Mouse (Mus musculus) left cerebral cortex, adult 8-10 months (tissue): Measurements from ENCODE around the gene Vamp1. TPM values are rescaled to one million over a fixed set of nuclear protein-coding genes. Genes with fewer than 3 reads are reported as not detected.

Experiments used
- DNase-seq, 2 experiments: peaks; one replicate each; pipeline ENCODE4 v3.0.0; 2022; ENCODE audit warnings: low spot score in 2 of 2
- microRNA-seq, 2 experiments: library from miRNA; unstranded; fragments of <30 nt; microRNA quantifications; one replicate each; pipeline ENCODE4 v1.2.0; 2022
- total RNA-seq, 4 experiments: library from RNA; stranded (reverse); gene quantifications; 2 replicates each; pipeline ENCODE4 v1.2.4; 2022

Vamp1 gene
- total RNA-seq, 4 experiments from 2014 or later = 127 to 156 (median 131) TPM

DNA sequence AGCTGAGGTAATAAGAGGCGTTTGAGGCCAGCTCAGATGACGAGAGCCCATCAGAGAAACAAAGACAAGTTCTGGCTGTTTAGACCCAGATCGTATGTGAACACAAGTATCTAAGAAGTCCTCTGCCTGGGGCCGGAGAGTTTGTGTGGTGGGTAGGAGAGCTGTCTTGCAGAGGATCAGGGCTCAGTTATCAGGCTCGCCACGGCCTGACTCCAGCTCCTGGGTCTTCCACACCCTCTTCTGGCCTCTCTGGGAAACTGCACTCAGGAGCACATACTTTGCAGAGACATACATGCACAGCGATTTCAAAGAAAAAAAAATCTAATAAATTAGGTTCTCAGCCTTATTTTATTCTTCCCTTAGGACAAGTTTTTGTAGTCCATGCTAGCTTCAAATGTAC is 69.4 kb downstream of the Vamp1 start:
- DNase-seq = no peak

DNA sequence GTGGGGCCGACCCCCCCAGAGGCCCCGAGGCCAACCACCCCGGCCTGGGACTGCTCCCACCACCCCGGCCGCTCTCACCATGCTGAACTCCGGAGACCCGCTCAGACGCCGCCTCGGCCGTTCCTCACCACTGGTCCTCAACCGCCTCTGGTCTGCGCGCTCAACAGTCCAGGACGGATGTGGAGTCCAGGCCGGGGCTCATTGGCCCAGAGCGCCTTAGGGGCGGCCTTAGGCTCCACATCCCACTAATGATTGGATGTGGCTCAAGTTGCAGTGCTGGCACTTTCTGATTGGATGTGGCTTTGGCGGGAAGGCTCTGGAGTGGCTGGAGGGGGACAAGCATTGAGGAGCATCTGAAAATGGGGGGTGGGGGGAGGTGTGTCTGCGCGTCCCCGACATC is 70.5 kb downstream of the Vamp1 start, which contains the start of gene Tuba3a:
Gene Tuba3a (minus strand): TSS at position 153 of the 400 bp plus-strand sequence.
- no peak for DNase-seq

DNA sequence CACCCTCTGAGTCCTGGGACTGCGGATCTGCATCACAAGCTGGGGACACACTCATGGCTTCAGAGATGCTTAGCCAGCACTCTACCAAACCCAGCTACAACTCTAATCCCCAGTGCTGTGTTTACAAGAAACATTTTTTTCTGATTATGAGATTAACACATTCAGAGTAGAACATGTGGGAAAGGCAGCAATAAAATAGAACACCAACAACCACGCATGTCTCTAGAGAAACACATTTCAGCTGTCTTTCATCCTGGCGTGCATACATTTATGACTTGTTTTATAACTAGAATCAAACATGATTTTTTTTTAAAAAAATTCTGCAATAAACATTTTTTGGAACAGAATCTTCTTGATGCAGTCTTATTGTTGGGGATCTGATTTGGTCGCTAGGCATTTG is 71.6 kb downstream of the Vamp1 start:
- no peak for DNase-seq

DNA sequence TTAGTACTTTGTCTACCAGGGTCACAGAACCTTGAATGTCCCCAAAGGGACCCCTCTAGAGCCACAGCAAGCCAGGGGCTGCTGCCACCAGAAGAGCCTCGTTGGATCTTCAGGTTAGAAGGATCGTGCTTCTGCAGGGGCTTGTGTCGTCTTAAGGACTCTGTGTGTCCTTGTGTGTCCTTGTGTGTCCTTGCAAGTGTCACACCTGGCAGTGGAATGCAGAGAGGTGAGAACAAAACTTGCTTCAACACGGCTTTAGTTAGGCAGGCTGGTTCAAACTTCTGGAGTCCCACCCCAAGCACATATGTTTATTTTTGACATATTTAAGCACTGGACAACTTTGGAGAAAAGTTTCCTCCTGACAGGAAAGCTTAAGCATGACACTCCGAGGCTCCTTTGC is 73.4 kb downstream of the Vamp1 start:
- no peak for DNase-seq

DNA sequence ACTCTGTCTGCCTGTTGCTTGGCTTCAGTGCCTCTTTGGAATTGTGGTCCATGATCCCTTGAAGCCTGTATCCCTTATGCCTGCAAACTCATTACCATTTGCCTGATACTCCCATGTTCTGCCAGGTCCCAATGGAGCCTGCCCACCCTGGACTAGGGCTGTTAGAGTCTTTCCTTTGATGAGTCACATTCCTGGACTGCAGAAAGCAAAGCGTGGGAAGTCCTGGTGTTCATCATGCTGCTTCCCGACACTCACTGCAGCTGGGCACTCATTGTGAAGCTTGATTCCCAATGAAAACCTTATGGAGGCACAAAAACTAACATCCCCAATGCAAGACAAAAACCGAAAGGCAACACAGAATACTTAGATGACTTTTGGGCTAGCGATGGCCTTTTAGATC is 76.0 kb downstream of the Vamp1 start:
- DNase-seq = peak in 1 of 2 experiments; percentile 43

DNA sequence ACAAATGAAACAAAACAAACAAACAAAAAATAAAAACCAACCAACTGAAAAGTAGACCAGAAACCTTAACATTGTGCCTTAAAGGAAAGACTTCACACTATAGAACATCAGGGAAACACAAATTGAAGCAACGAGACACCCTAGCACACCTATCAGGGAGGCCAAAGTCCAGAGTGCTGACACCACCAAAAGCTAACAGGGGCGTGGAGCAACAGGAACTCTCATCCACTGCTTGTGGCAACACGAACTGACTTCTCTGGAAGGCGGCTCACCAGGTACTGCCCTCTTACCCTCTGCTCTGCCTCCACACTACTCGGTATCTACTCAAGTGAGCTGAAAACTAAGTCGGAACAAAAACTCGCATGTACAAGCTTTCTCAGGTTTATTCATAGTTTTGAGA is 76.9 kb downstream of the Vamp1 start:
- no peak for DNase-seq

DNA sequence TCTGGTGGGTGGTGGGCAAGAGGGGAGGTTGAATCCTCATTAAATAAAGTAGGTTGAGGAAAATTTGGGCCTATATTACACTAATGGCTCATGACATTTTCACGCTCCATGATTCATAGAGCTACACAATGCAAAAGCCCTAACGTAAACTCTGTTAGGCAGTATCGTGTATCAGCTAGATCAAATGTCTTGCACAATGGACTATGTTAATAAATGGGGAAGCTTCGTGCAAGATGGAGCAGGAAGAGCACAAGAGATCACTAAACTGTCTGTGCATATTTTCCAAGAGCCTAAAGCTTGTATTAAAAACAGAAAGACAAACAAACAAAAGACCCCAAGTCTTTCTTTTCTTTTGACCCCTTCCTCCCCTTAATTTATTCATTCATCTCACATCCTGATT is 78.7 kb downstream of the Vamp1 start:
- DNase-seq = no peak

Small RNAs within 50 kb of the gene (microRNA-seq; reads per million reads assigned to microRNA genes)
- 0.66 to 0.84 reads per million in 2 experiments for gene Mir3098
- 0 reads per million in 2 experiments for gene Mir8113

Other genes starting within 250 kb of the Vamp1 start
- 100 to 1,000 TPM; 146 to 232 (median 185) TPM for gene Pianp, start 218.9 kb upstream of the Vamp1 start, total RNA-seq
- gene Zfp384, start 206.4 kb upstream of the Vamp1 start, total RNA-seq = 10 to 100 TPM; 36.8 to 48.5 (median 40.5) TPM
- gene Ing4, start 175.8 kb upstream of the Vamp1 start, total RNA-seq = 10 to 100 TPM; 52.5 to 59.2 (median 54.2) TPM
- gene Acrbp, start 165.9 kb upstream of the Vamp1 start, total RNA-seq = 10 to 100 TPM in 2 of 4 experiments, 1 to 10 TPM in 2; 8.6 to 12.1 (median 10.1) TPM
- 1 to 10 TPM in 2 of 4 experiments, under 1 TPM in 2; 0.44 to 1.9 (median 0.82) TPM for gene Lpar5, start 147.6 kb upstream of the Vamp1 start, total RNA-seq
- gene Chd4, start 119.6 kb upstream of the Vamp1 start, total RNA-seq = 100 to 1,000 TPM; 161 to 176 (median 173) TPM
- gene Nop2, start 83.6 kb upstream of the Vamp1 start, total RNA-seq = 10 to 100 TPM; 25.4 to 28.2 (median 27.2) TPM
- 10 to 100 TPM; 62.0 to 68.5 (median 66.4) TPM for gene Iffo1, start 70.3 kb upstream of the Vamp1 start, total RNA-seq
- 1,000 to 10,000 TPM; 2,585 to 3,221 (median 2,921) TPM for gene Gapdh, start 49.1 kb upstream of the Vamp1 start, total RNA-seq
- gene Ncapd2, start 23.9 kb upstream of the Vamp1 start, total RNA-seq = 10 to 100 TPM; 25.9 to 32.9 (median 30.5) TPM
- gene Mrpl51, start 23.8 kb upstream of the Vamp1 start, total RNA-seq = 10 to 100 TPM; 74.9 to 79.0 (median 77.2) TPM
- 1 to 10 TPM; 4.3 to 7.0 (median 6.4) TPM for gene Tapbpl, start 16.3 kb downstream of the Vamp1 start, total RNA-seq
- under 1 TPM in 1 of 4 experiments, not detected in 3; 0.32 TPM for gene Cd27, start 21.5 kb downstream of the Vamp1 start, total RNA-seq
- gene Tuba3a, start 70.5 kb downstream of the Vamp1 start, total RNA-seq = not detected
- 10 to 100 TPM in 2 of 4 experiments, 1 to 10 TPM in 2; 7.7 to 11.9 (median 10.3) TPM for gene Ltbr, start 98.3 kb downstream of the Vamp1 start, total RNA-seq
- 1 to 10 TPM; 2.6 to 3.7 (median 3.1) TPM for gene Scnn1a, start 105.1 kb downstream of the Vamp1 start, total RNA-seq
- 10 to 100 TPM; 12.8 to 23.2 (median 16.7) TPM for gene Tnfrsf1a, start 133.8 kb downstream of the Vamp1 start, total RNA-seq
- under 1 TPM; 0.28 to 0.71 (median 0.40) TPM for gene Plekhg6, start 165.2 kb downstream of the Vamp1 start, total RNA-seq